Mouse (Mus musculus) adrenal gland, postnatal 36 days (tissue): ENCODE results near the gene Wdr31. TPM values are rescaled to one million over a fixed set of nuclear protein-coding genes. Genes with fewer than 3 reads are reported as not detected.

Source experiments
- total RNA-seq, 2 experiments: library from RNA; stranded (reverse); gene quantifications; 2 replicates each; pipeline ENCODE4 v1.2.3; 2021

Gene Wdr31
- total RNA-seq, 2 experiments from 2014 or later = 1.3 TPM

Other genes with a start within 250 kb of the Wdr31 start
- gene Zfp37, start 239.8 kb downstream of the Wdr31 start, total RNA-seq = 1 to 10 TPM; 5.4 to 6.2 TPM
- 10 to 100 TPM; 30.8 to 36.9 TPM for gene Slc31a2, start 208.3 kb downstream of the Wdr31 start, total RNA-seq
- 10 to 100 TPM; 31.8 to 36.3 TPM for gene Fkbp15, start 110.3 kb downstream of the Wdr31 start, total RNA-seq
- gene Slc31a1, start 110.2 kb downstream of the Wdr31 start, total RNA-seq = 10 to 100 TPM; 45.7 to 48.4 TPM
- gene Cdc26, start 62.3 kb downstream of the Wdr31 start, total RNA-seq = 10 to 100 TPM; 61.6 to 78.0 TPM
- gene Prpf4, start 62.1 kb downstream of the Wdr31 start, total RNA-seq = 10 to 100 TPM; 25.3 to 27.4 TPM
- under 1 TPM in 1 of 2 experiments, not detected in 1; 0.56 TPM for gene Rnf183, start 35.6 kb downstream of the Wdr31 start, total RNA-seq
- 1 to 10 TPM; 3.0 to 6.1 TPM for gene Bspry, start 9.2 kb upstream of the Wdr31 start, total RNA-seq
- 10 to 100 TPM; 12.3 to 15.6 TPM for gene Hdhd3, start 32.6 kb upstream of the Wdr31 start, total RNA-seq
- gene Alad, start 49.0 kb upstream of the Wdr31 start, total RNA-seq = 10 to 100 TPM; 86.9 to 99.8 TPM
- gene Pole3, start 54.2 kb upstream of the Wdr31 start, total RNA-seq = 10 to 100 TPM; 48.7 to 52.0 TPM
- gene 4933430I17Rik, start 54.5 kb upstream of the Wdr31 start, total RNA-seq = under 1 TPM; 0.36 to 0.56 TPM
- gene Rgs3, start 89.0 kb upstream of the Wdr31 start, total RNA-seq = 10 to 100 TPM; 27.3 to 40.2 TPM